Mouse (Mus musculus) thymus, adult 2 months (tissue): ENCODE data around the gene Lix1.

Experiments
- CTCF ChIP-seq: fragments of 200-500 bp; IDR thresholded peaks from 2 replicates; pipeline ENCODE4 v1.5.1; 2012; ENCODE audit warnings: mild to moderate bottlenecking, control low read depth, low read length, moderate library complexity, borderline replicate concordance; ENCODE audit not compliant: control insufficient read depth, poor library complexity, insufficient read depth; ENCODE audit errors: extremely low read depth
- POLR2A ChIP-seq: fragments of 200-500 bp; IDR thresholded peaks from 2 replicates; pipeline ENCODE4 v1.6.1; 2012; ENCODE audit warnings: mild to moderate bottlenecking, low read length, control low read depth, moderate library complexity; ENCODE audit not compliant: control insufficient read depth, poor library complexity, insufficient read depth; ENCODE audit errors: extremely low read depth

DNA sequence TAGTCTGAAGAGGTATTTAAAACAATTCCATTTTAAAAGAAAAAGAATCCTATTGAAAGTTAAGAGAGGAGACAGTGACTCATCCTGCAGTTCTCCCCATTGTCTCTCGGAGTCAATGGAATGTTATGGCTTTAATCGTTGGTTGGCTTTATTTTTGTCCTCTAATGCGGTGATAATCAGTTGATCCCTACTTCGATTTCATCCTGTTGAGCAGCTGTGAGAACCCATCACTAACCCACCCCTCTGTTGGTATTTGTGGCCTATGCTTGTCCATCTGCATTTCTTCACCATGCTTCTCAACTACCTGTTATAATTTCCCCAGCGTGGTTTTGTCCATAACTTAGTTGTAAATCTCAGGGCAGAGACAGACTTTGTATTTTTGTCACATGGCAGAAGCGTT lies 5.7 kb downstream of the Lix1 start:
- TF ChIP-seq CTCF (no peak), POLR2A (no peak)
